Mouse (Mus musculus) lung, embryonic 15.5 days (tissue): ENCODE results near the gene Emsy. TPM values are rescaled to one million over a fixed set of nuclear protein-coding genes. Genes with fewer than 3 reads are reported as not detected.

Source experiments
- ATAC-seq: fragments of 200-750 bp; cut with Nextera tagmentation; 2 replicates; pipeline ENCODE4 v1.8.0; 2017; ENCODE audit warnings: moderate number of reproducible peaks, borderline replicate concordance; ENCODE audit not compliant: low FRiP score, low TSS enrichment; ENCODE audit errors: extremely low read depth
- H3K27ac ChIP-seq: fragments of 300-500 bp; sonication (generic); 2 replicates; pipeline ENCODE4 v1.5.1; 2015; ENCODE audit warnings: moderate library complexity, mild to moderate bottlenecking, inconsistent platforms
- H3K27me3 ChIP-seq: fragments of 300-500 bp; sonication (generic); 2 replicates; pipeline ENCODE4 v1.6.1; 2015; ENCODE audit warnings: inconsistent platforms
- H3K36me3 ChIP-seq: fragments of 300-500 bp; sonication (generic); 2 replicates; pipeline ENCODE4 v1.6.1; 2015; ENCODE audit warnings: inconsistent platforms
- H3K4me1 ChIP-seq: fragments of 300-500 bp; sonication (generic); 2 replicates; pipeline ENCODE4 v1.6.1; 2015; ENCODE audit warnings: inconsistent platforms
- H3K4me2 ChIP-seq: fragments of 300-500 bp; sonication (generic); 2 replicates; pipeline ENCODE4 v1.6.1; 2015; ENCODE audit warnings: inconsistent platforms, mild to moderate bottlenecking, moderate library complexity
- H3K4me3 ChIP-seq: fragments of 300-500 bp; sonication (generic); 2 replicates; pipeline ENCODE4 v1.5.1; 2015; ENCODE audit warnings: mild to moderate bottlenecking, inconsistent platforms
- H3K9ac ChIP-seq: fragments of 300-500 bp; sonication (generic); 2 replicates; pipeline ENCODE4 v1.6.1; 2015; ENCODE audit warnings: inconsistent platforms
- H3K9me3 ChIP-seq: fragments of 300-500 bp; sonication (generic); 2 replicates; pipeline ENCODE4 v1.6.1; 2016; ENCODE audit warnings: inconsistent platforms
- WGBS: fragments of 180-500 bp; shearing (Covaris S2); methylation state at CpG from one replicate; pipeline ENCODE4 v1.1.7; 2015; 5-methylcytosine and 5-hydroxymethylcytosine counted together
- polyA plus RNA-seq: library from polyadenylated mRNA; unstranded; fragments of >200 nt; fragmentation: Nextera tagmentation; extraction: Ambion mirVana; gene quantifications from 2 replicates; pipeline ENCODE4 v1.2.1, GENCODE M21; 2015

The Emsy gene
- polyA plus RNA-seq, 1 experiment from 2014 or later, result 25.6 TPM

- Histone ChIP-seq H3K4me3 (no peak overlapping the region), H3K27me3 (no peaks in the 10 kb centered on the region), H3K36me3 (no peaks in the 10 kb centered on the region), H3K4me1 (peaks cover 29% of the 10 kb centered on the region), H3K27ac (peak overlapping the region; percentile 86), H3K9ac (no peak overlapping the region), H3K9me3 (no peaks in the 10 kb centered on the region), H3K4me2 (no peak overlapping the region)
- peak; percentile 73 for ATAC-seq
- 46% methylated on average over 10 of the region's 10 CpGs for WGBS
Observed at GRCm38 (mm10) chr7:98573231-98573781, 83.3 kb downstream of the Emsy start.

- no peak overlapping the region for H3K9ac ChIP-seq
- H3K27me3 ChIP-seq, result no peaks in the 10 kb centered on the region
- ATAC-seq, result peak; percentile 52; the same call in 1 of the 2 replicates
- peak overlapping the region; percentile 86 for H3K27ac ChIP-seq
- H3K9me3 ChIP-seq, result no peaks in the 10 kb centered on the region
- peaks cover 34% of the 10 kb centered on the region for H3K4me1 ChIP-seq
- 0 out of 2 replicates have a peak overlapping the region, but pooled peaks have one; percentile 1 for H3K4me2 ChIP-seq
- WGBS, result 31% methylated on average over 10 of the region's 10 CpGs
- no peak overlapping the region for H3K4me3 ChIP-seq
- no peaks in the 10 kb centered on the region for H3K36me3 ChIP-seq
Observed at GRCm38 (mm10) chr7:98572223-98572868, 84.2 kb downstream of the Emsy start.

GRCm38 (mm10) chr7:98570824-98571505 lies 85.6 kb downstream of the Emsy start:
- Histone ChIP-seq H3K27ac (no peak overlapping the region), H3K9ac (no peak overlapping the region)
- 54% methylated on average over 8 of the region's 8 CpGs for WGBS

GRCm38 (mm10) chr7:98567056-98567455 lies 89.5 kb downstream of the Emsy start:
- WGBS, result 33% methylated on average over 5 of the region's 5 CpGs
- H3K27ac ChIP-seq, result no peak overlapping the region
- no peak for ATAC-seq
- no peak overlapping the region for H3K4me2 ChIP-seq
- no peaks in the 10 kb centered on the region for H3K36me3 ChIP-seq
- H3K4me3 ChIP-seq, result no peak overlapping the region
- H3K9ac ChIP-seq, result no peak overlapping the region
- no peaks in the 10 kb centered on the region for H3K27me3 ChIP-seq
- peaks cover 48% of the 10 kb centered on the region for H3K4me1 ChIP-seq
- no peaks in the 10 kb centered on the region for H3K9me3 ChIP-seq

More at GRCm38 (mm10) chr7:98570824-98571505, 85.6 kb downstream of the Emsy start:
- H3K4me1 ChIP-seq, result peaks cover 46% of the 10 kb centered on the region
- H3K27me3 ChIP-seq, result no peaks in the 10 kb centered on the region
- H3K36me3 ChIP-seq, result no peaks in the 10 kb centered on the region
- no peak overlapping the region for H3K4me2 ChIP-seq
- ATAC-seq, result no peak
- H3K9me3 ChIP-seq, result no peaks in the 10 kb centered on the region
- H3K4me3 ChIP-seq, result no peak overlapping the region

- H3K27me3 ChIP-seq, result no peaks in the 10 kb centered on the region
- no peak overlapping the region for H3K4me3 ChIP-seq
- H3K36me3 ChIP-seq, result no peaks in the 10 kb centered on the region
- peak; percentile 39; the same call in 1 of the 2 replicates for ATAC-seq
- WGBS, result 56% methylated on average over 9 of the region's 9 CpGs
- H3K9ac ChIP-seq, result no peak overlapping the region
- H3K27ac ChIP-seq, result peak overlapping the region; percentile 31; the same call in 1 of the 2 replicates
- no peaks in the 10 kb centered on the region for H3K9me3 ChIP-seq
- peaks cover 37% of the 10 kb centered on the region for H3K4me1 ChIP-seq
- H3K4me2 ChIP-seq, result no peak overlapping the region
Observed at GRCm38 (mm10) chr7:98564607-98565364, 91.8 kb downstream of the Emsy start.

- Histone ChIP-seq H3K4me1 (peaks cover 38% of the 10 kb centered on the region), H3K4me3 (no peak overlapping the region), H3K9me3 (no peaks in the 10 kb centered on the region), H3K27me3 (no peaks in the 10 kb centered on the region), H3K4me2 (no peak overlapping the region), H3K36me3 (no peaks in the 10 kb centered on the region), H3K9ac (no peak overlapping the region), H3K27ac (no peak overlapping the region)
- ATAC-seq, result no peak
- WGBS, result 87% methylated on average over 6 of the region's 6 CpGs
Observed at GRCm38 (mm10) chr7:98563991-98564390, 92.6 kb downstream of the Emsy start.

- H3K27me3 ChIP-seq, result no peaks in the 10 kb centered on the region
- no peaks in the 10 kb centered on the region for H3K9me3 ChIP-seq
- H3K36me3 ChIP-seq, result no peaks in the 10 kb centered on the region
- WGBS, result 36% methylated on average over 5 of the region's 5 CpGs
- no peak overlapping the region for H3K4me3 ChIP-seq
- H3K4me1 ChIP-seq, result peaks cover 44% of the 10 kb centered on the region
- H3K9ac ChIP-seq, result no peak overlapping the region
- ATAC-seq, result no peak
- no peak overlapping the region for H3K4me2 ChIP-seq
- H3K27ac ChIP-seq, result no peak overlapping the region
Observed at GRCm38 (mm10) chr7:98562966-98563365, 93.6 kb downstream of the Emsy start.

GRCm38 (mm10) chr7:98562186-98562585 lies 94.4 kb downstream of the Emsy start:
- 74% methylated on average over 8 of the region's 8 CpGs for WGBS
- Histone ChIP-seq H3K4me3 (no peak overlapping the region), H3K9ac (no peak overlapping the region), H3K4me1 (peaks cover 39% of the 10 kb centered on the region), H3K9me3 (no peaks in the 10 kb centered on the region), H3K36me3 (no peaks in the 10 kb centered on the region), H3K4me2 (no peak overlapping the region), H3K27me3 (no peaks in the 10 kb centered on the region), H3K27ac (no peak overlapping the region)
- ATAC-seq, result no peak

GRCm38 (mm10) chr7:98561556-98562164 lies 94.9 kb downstream of the Emsy start:
- no peak for ATAC-seq
- H3K27me3 ChIP-seq, result no peaks in the 10 kb centered on the region
- no peak overlapping the region for H3K4me2 ChIP-seq
- no peak overlapping the region for H3K9ac ChIP-seq
- no peak overlapping the region for H3K27ac ChIP-seq
- H3K36me3 ChIP-seq, result no peaks in the 10 kb centered on the region
- H3K4me3 ChIP-seq, result no peak overlapping the region
- WGBS, result 62% methylated on average over 12 of the region's 12 CpGs
- peaks cover 33% of the 10 kb centered on the region for H3K4me1 ChIP-seq
- H3K9me3 ChIP-seq, result no peaks in the 10 kb centered on the region

- Histone ChIP-seq H3K4me2 (no peak overlapping the region), H3K9me3 (no peaks in the 10 kb centered on the region), H3K27me3 (no peaks in the 10 kb centered on the region), H3K9ac (no peak overlapping the region), H3K4me1 (0 out of 2 replicates have a peak, but pooled peaks cover 13% of the 10 kb centered on the region), H3K4me3 (no peak overlapping the region), H3K36me3 (no peaks in the 10 kb centered on the region), H3K27ac (no peak overlapping the region)
- ATAC-seq, result no peak
- 61% methylated on average over 9 of the region's 9 CpGs for WGBS
Observed at GRCm38 (mm10) chr7:98558128-98558921, 98.3 kb downstream of the Emsy start.
